Mouse (Mus musculus) thymus, adult 2 months (tissue): Measurements from ENCODE around the gene Pde11a. TPM values are rescaled to one million over a fixed set of nuclear protein-coding genes. Genes with fewer than 3 reads are reported as not detected.

Source experiments
- DNase-seq: peaks from one replicate; pipeline ENCODE4 v3.0.0; 2021
- H3K27ac ChIP-seq: fragments of 200-500 bp; 2 replicates; pipeline ENCODE4 v1.5.1; 2012; ENCODE audit warnings: low read length, control low read depth; ENCODE audit not compliant: control insufficient read depth, insufficient read depth
- H3K27me3 ChIP-seq: fragments of 200-500 bp; 2 replicates; pipeline ENCODE4 v1.6.1; 2012; ENCODE audit warnings: mild to moderate bottlenecking, low read length, moderate library complexity, mixed read lengths; ENCODE audit not compliant: control insufficient read depth, insufficient read depth
- H3K36me3 ChIP-seq: fragments of 200-500 bp; 2 replicates; pipeline ENCODE4 v1.6.1; 2012; ENCODE audit warnings: mild to moderate bottlenecking, low read length, moderate library complexity; ENCODE audit not compliant: control insufficient read depth, insufficient read depth
- H3K4me1 ChIP-seq: fragments of 200-500 bp; replicated peaks from 2 replicates; pipeline ENCODE4 v1.6.1; 2012; ENCODE audit warnings: low read length; ENCODE audit not compliant: control insufficient read depth, insufficient read depth
- H3K4me3 ChIP-seq: fragments of 200-500 bp; 2 replicates; pipeline ENCODE4 v1.5.1; 2012; ENCODE audit warnings: mild to moderate bottlenecking, low read length, control low read depth, moderate library complexity; ENCODE audit not compliant: control insufficient read depth, insufficient read depth
- CTCF ChIP-seq: fragments of 200-500 bp; IDR thresholded peaks from 2 replicates; pipeline ENCODE4 v1.5.1; 2012; ENCODE audit warnings: mild to moderate bottlenecking, control low read depth, low read length, moderate library complexity, borderline replicate concordance; ENCODE audit not compliant: control insufficient read depth, poor library complexity, insufficient read depth; ENCODE audit errors: extremely low read depth
- POLR2A ChIP-seq: fragments of 200-500 bp; IDR thresholded peaks from 2 replicates; pipeline ENCODE4 v1.6.1; 2012; ENCODE audit warnings: mild to moderate bottlenecking, low read length, control low read depth, moderate library complexity; ENCODE audit not compliant: control insufficient read depth, poor library complexity, insufficient read depth; ENCODE audit errors: extremely low read depth
- WGBS: fragments of 180-500 bp; shearing (Covaris S2); methylation state at CpG from one replicate; pipeline ENCODE4 v1.1.7; 2018; 5-methylcytosine and 5-hydroxymethylcytosine counted together
- polyA plus RNA-seq: library from polyadenylated mRNA; depleted of rRNA; stranded (reverse); fragments of >200 nt; gene quantifications from 2 replicates; pipeline ENCODE4 v1.2.3, GENCODE M21; 2012

Gene Pde11a
- polyA plus RNA-seq, 1 experiment: 1.7 TPM

- 28% methylated on average over 8 of the region's 8 CpGs for WGBS
- H3K4me1 ChIP-seq: no peaks in the 10 kb centered on the region
- DNase-seq: peak; percentile 68
Observed at GRCm38 (mm10) chr2:76001392-76001791, 337.2 kb downstream of the Pde11a start.

GRCm38 (mm10) chr2:75999636-76000035 lies 338.9 kb downstream of the Pde11a start:
- 88% methylated on average over 12 of the region's 12 CpGs for WGBS
- Histone ChIP-seq H3K4me3 (no peak overlapping the region), H3K27ac (no peak overlapping the region), H3K4me1 (no peaks in the 10 kb centered on the region), H3K36me3 (no peaks in the 10 kb centered on the region), H3K27me3 (no peaks in the 10 kb centered on the region)
- no peak for TF ChIP-seq CTCF
- no peak for TF ChIP-seq POLR2A
- DNase-seq: no peak

More at GRCm38 (mm10) chr2:76001392-76001791, 337.2 kb downstream of the Pde11a start:
- Histone ChIP-seq H3K27me3 (no peaks in the 10 kb centered on the region), H3K4me3 (no peak overlapping the region), H3K36me3 (no peaks in the 10 kb centered on the region), H3K27ac (no peak overlapping the region)
- TF ChIP-seq CTCF: peak; percentile 80; the same call in 1 of the 2 replicates
- no peak for TF ChIP-seq POLR2A

- 85% methylated on average over 8 of the region's 8 CpGs for WGBS
- Histone ChIP-seq H3K36me3 (no peaks in the 10 kb centered on the region), H3K27me3 (no peaks in the 10 kb centered on the region), H3K4me1 (no peaks in the 10 kb centered on the region), H3K27ac (no peak overlapping the region), H3K4me3 (no peak overlapping the region)
- DNase-seq: no peak
- TF ChIP-seq CTCF: no peak
Observed at GRCm38 (mm10) chr2:75998692-75999091, 339.9 kb downstream of the Pde11a start.

GRCm38 (mm10) chr2:75997726-75998125 lies 340.8 kb downstream of the Pde11a start:
- no peak overlapping the region for H3K27ac ChIP-seq
- no peaks in the 10 kb centered on the region for H3K36me3 ChIP-seq
- no peak overlapping the region for H3K4me3 ChIP-seq
- no peak for DNase-seq
- TF ChIP-seq CTCF (no peak), POLR2A (no peak)
- WGBS: 76% methylated on average over 12 of the region's 12 CpGs
- no peaks in the 10 kb centered on the region for H3K27me3 ChIP-seq
- no peaks in the 10 kb centered on the region for H3K4me1 ChIP-seq

GRCm38 (mm10) chr2:75994841-75995240 lies 343.7 kb downstream of the Pde11a start:
- no peak for TF ChIP-seq CTCF
- TF ChIP-seq POLR2A: no peak
- Histone ChIP-seq H3K4me1 (peaks cover 6% of the 10 kb centered on the region; the same call in 1 of the 2 replicates), H3K27me3 (no peaks in the 10 kb centered on the region), H3K4me3 (no peak overlapping the region), H3K27ac (no peak overlapping the region), H3K36me3 (no peaks in the 10 kb centered on the region)
- DNase-seq: no peak
- 95% methylated on average over 11 of the region's 11 CpGs for WGBS

- Histone ChIP-seq H3K36me3 (no peaks in the 10 kb centered on the region), H3K4me3 (no peak overlapping the region), H3K27ac (no peak overlapping the region), H3K4me1 (peaks cover 6% of the 10 kb centered on the region; the same call in 1 of the 2 replicates), H3K27me3 (no peaks in the 10 kb centered on the region)
- 90% methylated on average over 6 of the region's 6 CpGs for WGBS
- DNase-seq: no peak
- TF ChIP-seq POLR2A (no peak), CTCF (no peak)
Observed at GRCm38 (mm10) chr2:75991581-75992205, 346.9 kb downstream of the Pde11a start.

GRCm38 (mm10) chr2:75990885-75991539 lies 347.6 kb downstream of the Pde11a start:
- H3K4me3 ChIP-seq: no peak overlapping the region
- no peak for TF ChIP-seq POLR2A
- peak; percentile 67; the same call in 1 of the 2 replicates for TF ChIP-seq CTCF
- no peaks in the 10 kb centered on the region for H3K36me3 ChIP-seq
- no peak overlapping the region for H3K27ac ChIP-seq
- 41% methylated on average over 13 of the region's 13 CpGs for WGBS
- peaks cover 6% of the 10 kb centered on the region; the same call in 1 of the 2 replicates for H3K4me1 ChIP-seq
- H3K27me3 ChIP-seq: no peaks in the 10 kb centered on the region
- peak; percentile 70 for DNase-seq
